Mouse (Mus musculus): ENCODE measurements around the gene Cenpj. TPM values are rescaled to one million over a fixed set of nuclear protein-coding genes. Genes with fewer than 3 reads are reported as not detected.

The Cenpj gene
- total and polyA plus RNA-seq, 2 experiments from 2014 or later = 1.1 to 3.4 TPM

DNA sequence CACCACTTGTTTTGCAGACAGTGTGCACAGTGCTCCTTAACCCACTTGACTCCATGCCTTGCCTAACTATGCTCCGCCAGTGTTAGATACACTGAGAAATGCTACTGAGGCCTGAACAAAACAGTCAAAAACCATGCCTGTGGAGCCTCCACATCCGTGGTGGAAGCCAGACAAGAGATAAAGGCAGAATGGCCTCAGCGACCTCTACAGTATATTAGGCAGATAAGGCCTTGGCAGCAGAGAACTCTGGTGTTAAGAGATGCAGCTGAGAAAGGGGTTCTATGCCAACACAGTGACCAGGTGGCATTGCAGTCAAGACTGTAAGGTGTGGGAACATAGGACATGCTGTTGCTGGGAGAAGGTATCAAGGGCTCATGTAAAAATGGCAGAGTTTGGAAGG, 68.5 kb downstream of the Cenpj start:
- Histone ChIP-seq H3K27me3 (ENCODE audit: insufficient read depth, low read length) (no peaks in the 10 kb centered on the region), H3K4me2 (ENCODE audit: low read depth, low read length) (no peak overlapping the region), H3K27ac (no peak overlapping the region), H3K9me3 (ENCODE audit: low read length) (no peaks in the 10 kb centered on the region), H3K9ac (replicated peaks; ENCODE audit: low read length) (no peak overlapping the region), H3K4me1 (ENCODE audit: insufficient read depth, low read length) (no peaks in the 10 kb centered on the region), H3K36me3 (ENCODE audit: insufficient read depth, low read length) (no peaks in the 10 kb centered on the region), H3K4me3 (ENCODE audit: low read length) (no peak overlapping the region)
- TF ChIP-seq CTCF (IDR thresholded peaks at IDR 0.05; ENCODE audit: low read depth) = no peak
- WGBS = 73% methylated on average over 3 of the region's 3 CpGs
- DNase-seq (ENCODE audit: low spot score) = no peak
- ATAC-seq = no peak

DNA sequence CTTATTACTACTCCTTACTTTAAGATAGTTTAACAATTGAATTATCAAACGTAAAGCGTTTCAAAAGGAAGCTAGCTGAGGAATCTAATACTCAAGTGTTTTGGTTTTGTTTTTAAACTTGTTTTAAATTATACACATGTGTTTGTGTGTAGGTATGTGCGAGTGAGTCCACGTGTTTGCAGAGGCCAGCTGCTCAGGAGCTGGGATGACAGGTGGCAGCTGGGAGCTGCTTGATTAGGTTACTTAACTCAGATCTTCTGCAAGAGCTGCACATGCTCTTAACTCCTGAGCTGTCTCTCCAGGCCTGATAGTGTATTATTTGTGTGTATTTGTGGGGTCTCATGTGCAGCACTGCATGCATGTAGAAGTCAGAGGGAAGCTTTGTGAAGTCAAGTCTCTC, 72.8 kb downstream of the Cenpj start:
- no peak overlapping the region for H3K27ac ChIP-seq
- H3K9me3 ChIP-seq (ENCODE audit: low read length) = no peaks in the 10 kb centered on the region
- H3K36me3 ChIP-seq (ENCODE audit: insufficient read depth, low read length) = no peaks in the 10 kb centered on the region
- ATAC-seq (no peak), DNase-seq (ENCODE audit: low spot score) (no peak)
- H3K27me3 ChIP-seq (ENCODE audit: insufficient read depth, low read length) = no peaks in the 10 kb centered on the region
- H3K4me1 ChIP-seq (ENCODE audit: insufficient read depth, low read length) = no peaks in the 10 kb centered on the region
- no peak overlapping the region for H3K4me3 ChIP-seq (ENCODE audit: low read length)
- H3K9ac ChIP-seq (replicated peaks; ENCODE audit: low read length) = no peak overlapping the region
- no peak for TF ChIP-seq CTCF (IDR thresholded peaks at IDR 0.05; ENCODE audit: low read depth)
- H3K4me2 ChIP-seq (ENCODE audit: low read depth, low read length) = no peak overlapping the region
- WGBS = 83% methylated on average over 4 of the region's 4 CpGs

DNA sequence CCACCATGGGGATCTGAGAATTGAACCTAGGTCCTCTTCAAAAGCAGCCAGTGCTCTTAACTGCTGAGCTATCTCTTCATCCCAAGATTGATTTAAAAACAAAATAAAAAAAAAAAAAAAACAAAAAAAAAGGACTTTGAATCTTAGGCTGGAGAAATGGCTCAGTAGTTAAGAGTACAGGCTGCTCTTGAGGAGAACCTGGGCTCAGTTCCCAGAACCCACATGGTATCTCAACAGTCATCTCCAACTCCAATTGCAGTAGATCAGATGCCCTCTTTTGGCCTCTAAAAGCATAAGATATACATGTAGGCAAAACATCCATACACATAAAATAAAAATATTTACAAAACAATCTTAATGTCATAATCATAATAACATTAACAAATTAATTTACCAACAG, 85.4 kb downstream of the Cenpj start:
- no peak overlapping the region for H3K4me3 ChIP-seq (ENCODE audit: low read length)
- no peaks in the 10 kb centered on the region for H3K36me3 ChIP-seq (ENCODE audit: insufficient read depth, low read length)
- H3K9ac ChIP-seq (replicated peaks; ENCODE audit: low read length) = no peak overlapping the region
- H3K9me3 ChIP-seq (ENCODE audit: low read length) = no peaks in the 10 kb centered on the region
- H3K4me1 ChIP-seq (ENCODE audit: insufficient read depth, low read length) = no peaks in the 10 kb centered on the region
- no peak overlapping the region for H3K4me2 ChIP-seq (ENCODE audit: low read depth, low read length)
- TF ChIP-seq CTCF (IDR thresholded peaks at IDR 0.05; ENCODE audit: low read depth) = no peak
- ATAC-seq = no peak
- H3K27ac ChIP-seq = no peak overlapping the region
- DNase-seq (ENCODE audit: low spot score) = no peak
- H3K27me3 ChIP-seq (ENCODE audit: insufficient read depth, low read length) = no peaks in the 10 kb centered on the region

Other genes with a start within 250 kb of the Cenpj start
- 0.18 and 0.68 TPM in 2 replicates for gene Atp12a, start 210.4 kb downstream of the Cenpj start, total RNA-seq (2014; rRNA removed)
- gene Atp12a, start 210.4 kb downstream of the Cenpj start, polyA plus RNA-seq (2015; fragmentation: Nextera tagmentation; extraction: Ambion mirVana) = 0.26 and 0.48 TPM in 2 replicates
- 0.29 TPM in 1 of 2 replicates, not detected in the other for gene Rnf17, start 172.8 kb downstream of the Cenpj start, total RNA-seq (2014; rRNA removed)
- 0.88 and 1.0 TPM in 2 replicates for gene Rnf17, start 172.8 kb downstream of the Cenpj start, polyA plus RNA-seq (2015; fragmentation: Nextera tagmentation; extraction: Ambion mirVana)
- gene Parp4, start 194 bp upstream of the Cenpj start, total RNA-seq (2014; rRNA removed) = 0.78 and 1.5 TPM in 2 replicates
- 1.6 and 1.8 TPM in 2 replicates for gene Parp4, start 194 bp upstream of the Cenpj start, polyA plus RNA-seq (2015; fragmentation: Nextera tagmentation; extraction: Ambion mirVana)
- gene Mphosph8, start 92.8 kb upstream of the Cenpj start, total RNA-seq (2014; rRNA removed) = 13.7 and 20.8 TPM in 2 replicates
- 36.4 and 42.6 TPM in 2 replicates for gene Mphosph8, start 92.8 kb upstream of the Cenpj start, polyA plus RNA-seq (2015; fragmentation: Nextera tagmentation; extraction: Ambion mirVana)
- gene Pspc1, start 202.9 kb upstream of the Cenpj start, total RNA-seq (2014; rRNA removed) = 42.0 and 45.1 TPM in 2 replicates
- 32.8 and 34.5 TPM in 2 replicates for gene Pspc1, start 202.9 kb upstream of the Cenpj start, polyA plus RNA-seq (2015; fragmentation: Nextera tagmentation; extraction: Ambion mirVana)
- 12.1 and 12.4 TPM in 2 replicates for gene Zmym5, start 236.3 kb upstream of the Cenpj start, total RNA-seq (2014; rRNA removed)
- 25.3 and 25.9 TPM in 2 replicates for gene Zmym5, start 236.3 kb upstream of the Cenpj start, polyA plus RNA-seq (2015; fragmentation: Nextera tagmentation; extraction: Ambion mirVana)